Mouse (Mus musculus): ENCODE measurements around the gene Oscp1. TPM values are rescaled to one million over a fixed set of nuclear protein-coding genes. Genes with fewer than 3 reads are reported as not detected.

Gene Oscp1
- polyA plus RNA-seq (2015; fragmentation: Illumina TruSeq; extraction: RNeasy Lipid Tissue Mini Kit (QIAGEN cat#74804); ENCODE audit: low read depth, low replicate concordance): 53.9 TPM

GRCm38 (mm10) chr4:126058134-126058996 lies at the start of gene Oscp1:
Oscp1 (plus strand) TSS chr4:126058565.

GRCm38 (mm10) chr4:126024303-126024900 lies 34.0 kb upstream of the Oscp1 start, which contains the start of gene Csf3r:
Csf3r (plus strand) TSS chr4:126024550.

DNA sequence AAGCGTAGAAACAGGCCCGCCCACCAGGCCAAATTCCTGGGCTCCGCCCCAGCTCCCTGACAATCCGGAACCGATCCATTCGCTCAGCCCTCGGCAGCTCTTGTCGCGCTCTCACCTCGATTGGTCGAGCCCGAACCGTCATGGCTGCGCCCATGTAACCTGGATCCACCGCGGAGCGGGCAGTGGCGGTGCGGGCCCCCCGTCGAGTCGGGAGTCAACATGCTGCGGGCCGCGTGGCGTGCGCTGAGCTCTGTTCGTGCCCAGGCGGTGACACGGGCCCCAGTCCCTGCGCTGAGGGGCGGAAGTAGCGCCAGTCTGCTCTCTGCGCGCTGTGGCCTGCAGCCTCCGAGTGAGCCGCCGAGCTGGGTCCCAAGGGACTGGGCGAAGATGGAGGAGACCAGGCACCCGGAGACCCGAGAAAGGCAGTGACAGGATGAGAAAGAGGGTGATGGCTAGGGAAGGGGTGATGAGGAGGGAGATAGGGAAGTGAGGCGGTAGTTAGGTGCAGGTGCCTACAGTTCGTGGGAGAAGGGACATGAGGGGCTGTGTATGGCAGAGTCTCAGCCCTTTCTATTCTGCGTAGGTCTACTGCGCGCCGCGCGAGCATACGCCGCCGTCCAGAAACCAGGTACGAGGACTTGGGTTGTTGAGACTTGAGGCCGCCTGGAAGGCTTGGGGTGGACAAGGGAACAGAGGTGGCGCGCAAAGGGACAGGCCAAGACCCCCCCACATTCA lies 11.3 kb upstream of the Oscp1 start, which contains the start of gene Mrps15:
Gene Mrps15, plus strand, starts transcription at position 75 of the 735 bp plus-strand sequence.

GRCm38 (mm10) chr4:126096464-126097111 lies 38.2 kb downstream of the Oscp1 start, which contains the start of gene Lsm10:
Lsm10 (plus strand) TSS chr4:126096623.

DNA sequence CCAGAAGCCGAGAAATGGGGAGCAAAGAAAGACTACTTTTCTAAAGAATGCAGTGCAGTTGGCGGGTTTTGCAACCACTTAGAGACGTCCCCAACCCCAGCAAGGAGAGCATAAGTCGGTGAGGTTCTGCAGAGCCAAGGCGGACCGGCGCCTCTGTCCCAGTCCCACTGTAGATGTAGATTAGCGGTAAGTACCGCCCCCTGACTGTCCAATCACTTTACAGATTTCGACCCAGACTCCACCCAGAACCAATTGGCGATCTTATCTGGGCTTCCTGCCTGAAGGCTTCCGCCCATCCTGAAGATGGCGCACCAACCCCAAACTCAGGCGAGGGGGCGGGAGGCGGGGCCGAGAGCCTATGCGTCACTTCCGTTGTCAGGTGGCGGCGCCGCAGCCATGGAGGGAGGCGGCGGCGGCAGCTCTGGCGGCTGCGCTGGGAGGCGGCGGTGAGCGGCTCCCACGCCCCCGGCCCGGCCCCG lies 45.3 kb downstream of the Oscp1 start, which contains the start of gene Stk40:
Gene Stk40, plus strand, starts transcription at position 368 of the 479 bp plus-strand sequence.

Other genes with a start within 250 kb of the Oscp1 start
- gene Csf3r, start 34.0 kb upstream of the Oscp1 start, polyA plus RNA-seq (2015; fragmentation: Illumina TruSeq; extraction: RNeasy Lipid Tissue Mini Kit (QIAGEN cat#74804); ENCODE audit: low read depth, low replicate concordance): 4.1 TPM
- gene Mrps15, start 11.6 kb upstream of the Oscp1 start, polyA plus RNA-seq (2015; fragmentation: Illumina TruSeq; extraction: RNeasy Lipid Tissue Mini Kit (QIAGEN cat#74804); ENCODE audit: low read depth, low replicate concordance): 78.6 TPM
- gene Lsm10, start 38.1 kb downstream of the Oscp1 start, polyA plus RNA-seq (2015; fragmentation: Illumina TruSeq; extraction: RNeasy Lipid Tissue Mini Kit (QIAGEN cat#74804); ENCODE audit: low read depth, low replicate concordance): 19.2 TPM
- gene Stk40, start 45.4 kb downstream of the Oscp1 start, polyA plus RNA-seq (2015; fragmentation: Illumina TruSeq; extraction: RNeasy Lipid Tissue Mini Kit (QIAGEN cat#74804); ENCODE audit: low read depth, low replicate concordance): 23.9 TPM
- gene Eva1b, start 89.2 kb downstream of the Oscp1 start, polyA plus RNA-seq (2015; fragmentation: Illumina TruSeq; extraction: RNeasy Lipid Tissue Mini Kit (QIAGEN cat#74804); ENCODE audit: low read depth, low replicate concordance): 3.1 TPM
- gene Sh3d21, start 104.9 kb downstream of the Oscp1 start, polyA plus RNA-seq (2015; fragmentation: Illumina TruSeq; extraction: RNeasy Lipid Tissue Mini Kit (QIAGEN cat#74804); ENCODE audit: low read depth, low replicate concordance): 0.88 TPM
- gene Thrap3, start 144.2 kb downstream of the Oscp1 start, polyA plus RNA-seq (2015; fragmentation: Illumina TruSeq; extraction: RNeasy Lipid Tissue Mini Kit (QIAGEN cat#74804); ENCODE audit: low read depth, low replicate concordance): 82.6 TPM
- gene Map7d1, start 197.8 kb downstream of the Oscp1 start, polyA plus RNA-seq (2015; fragmentation: Illumina TruSeq; extraction: RNeasy Lipid Tissue Mini Kit (QIAGEN cat#74804); ENCODE audit: low read depth, low replicate concordance): 148 TPM
- gene Trappc3, start 203.8 kb downstream of the Oscp1 start, polyA plus RNA-seq (2015; fragmentation: Illumina TruSeq; extraction: RNeasy Lipid Tissue Mini Kit (QIAGEN cat#74804); ENCODE audit: low read depth, low replicate concordance): 121 TPM
- gene Col8a2, start 228.2 kb downstream of the Oscp1 start, polyA plus RNA-seq (2015; fragmentation: Illumina TruSeq; extraction: RNeasy Lipid Tissue Mini Kit (QIAGEN cat#74804); ENCODE audit: low read depth, low replicate concordance): 3.2 TPM

Data from brain, adult 10 weeks (tissue).